Mouse (Mus musculus) embryonic stem cell, embryonic (primary cell): ENCODE results near the gene Fmnl3.

Experiments used
- CTCF ChIA-PET, 4 experiments: fragments of 300-600 bp in 2 of 4; fragments of 350-600 bp in 2 of 4; sonication (Branson Sonifier 250); formaldehyde crosslinking; loops; one replicate each; lab custom pipeline; 2022; ENCODE audit warnings: inconsistent platforms in 2 of 4; lab: Charles Lee
- POLR2A ChIA-PET, 4 experiments: fragments of 300-600 bp in 2 of 4; fragments of 350-600 bp in 2 of 4; sonication (Branson Sonifier 250); formaldehyde crosslinking; loops; one replicate each; lab custom pipeline; 2022; ENCODE audit warnings: antibody characterized with exemption in 4 of 4, inconsistent platforms in 1 of 4; lab: Charles Lee

Gene Fmnl3

GRCm38 (mm10) chr15:99284527-99285188, 85.6 kb downstream of the Fmnl3 start:
- ChIA-PET CTCF (interaction anchor here in 3 of 4 experiments (0.7 to 2.2 kb wide), 6 partner anchors 12 to 243 kb away, joined by 3 to 5 read pairs (median 3); partner anchors contain the start of genes Faim2 (in 1 of the 3) and Fam186b (in 1 of the 3)), POLR2A (interaction anchor here in 3 of 4 experiments (0.7 to 1.7 kb wide), 3 partner anchors 88 to 252 kb away, joined by 3 read pairs; no protein-coding TSS in a partner anchor)

- ChIA-PET POLR2A (interaction anchor here in 3 of 4 experiments (0.6 to 2.0 kb wide), 18 partner anchors 11 to 509 kb away, joined by 3 to 6 read pairs (median 4); partner anchors contain the start of genes Prpf40b (in 1 of the 3), Tmbim6 (in 1 of the 3), Troap (in 1 of the 3) and Tuba1c (in 1 of the 3)), CTCF (interaction anchor here (0.5 to 2.3 kb wide), 61 partner anchors 9 to 689 kb away, joined by 3 to 14 read pairs (median 4); partner anchors contain the start of genes Prpf40b (in 2 of the 4), C1ql4 (in 1 of the 4), Faim2 (in 1 of the 4) and Fam186b (in 1 of the 4))
These were observed 86.8 kb downstream of the Fmnl3 start for GRCm38 (mm10) chr15:99283456-99283855.

- POLR2A ChIA-PET = no interaction called here
- CTCF ChIA-PET = interaction anchor here in 1 of 4 experiments (0.5 kb wide), 1 partner anchor 491 kb away, joined by 3 read pairs; no protein-coding TSS in a partner anchor
These were observed 92.0 kb downstream of the Fmnl3 start for GRCm38 (mm10) chr15:99278271-99278670.

- ChIA-PET POLR2A (interaction anchor here in 1 of 4 experiments (0.6 kb wide), 1 partner anchor 1109 kb away, joined by 3 read pairs; the partner anchor contains the start of gene Ccdc184), CTCF (interaction anchor here in 1 of 4 experiments (0.5 kb wide), 1 partner anchor 141 kb away, joined by 3 read pairs; no protein-coding TSS in a partner anchor)
These were observed 94.2 kb downstream of the Fmnl3 start for GRCm38 (mm10) chr15:99276095-99276494.
